Mouse (Mus musculus): Measurements from ENCODE around the gene Arl14. TPM values are rescaled to one million over a fixed set of nuclear protein-coding genes. Genes with fewer than 3 reads are reported as not detected.

Gene Arl14
- polyA plus RNA-seq (2012; ENCODE audit: insufficient read depth, low replicate concordance) = not detected in 2 replicates

DNA sequence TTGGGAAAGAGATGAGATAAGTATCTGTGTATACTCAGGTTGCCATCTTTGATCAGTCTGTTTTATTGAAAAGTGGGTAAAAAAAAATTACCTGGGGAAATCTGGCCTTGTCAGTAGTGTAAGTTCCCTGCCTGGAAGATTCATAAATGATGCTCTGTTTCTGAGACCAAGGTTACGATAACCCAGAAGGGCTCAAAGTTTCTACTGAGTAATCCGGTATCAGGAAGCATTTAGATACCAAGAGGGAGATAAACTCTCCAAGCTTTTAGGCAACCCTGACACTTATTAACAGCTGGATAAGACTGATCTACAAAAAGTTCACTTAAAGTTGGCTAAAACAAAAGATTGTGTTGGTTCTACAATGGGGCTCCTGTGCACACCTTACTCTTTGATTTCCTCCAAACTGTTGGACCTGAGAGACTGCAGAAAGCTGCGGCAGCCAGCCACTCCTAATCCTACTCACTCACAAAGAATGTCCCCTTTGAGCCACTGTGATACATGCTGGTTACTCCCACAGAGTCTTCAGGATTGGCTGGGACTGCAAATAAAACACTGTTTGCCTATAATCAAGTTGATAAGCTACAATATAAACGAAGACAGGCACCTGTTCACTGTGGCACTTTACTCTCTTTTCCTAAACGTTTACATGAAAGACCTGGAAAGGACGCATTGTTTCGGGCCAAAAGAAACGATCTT, at the start of gene Arl14:
TSS of gene Arl14 (plus strand) at position 614 of the 696 bp plus-strand sequence.
- Histone ChIP-seq H3K4me1 (peaks cover 16% of the 10 kb centered on the region), H3K9me3 (peaks cover 3% of the 10 kb centered on the region; the same call in 1 of the 2 replicates), H3K36me3 (replicated peaks; ENCODE audit: low read length) (no peaks in the 10 kb centered on the region), H3K4me3 (replicated peaks) (no peak within 1 kb of the TSS), H3K27me3 (replicated peaks) (no peaks in the 10 kb centered on the region)
- no peak for TF ChIP-seq GATA1 (IDR thresholded peaks at IDR 0.05; ENCODE audit: borderline replicate concordance, low read length)
- no peak for TF ChIP-seq FLI1 (IDR thresholded peaks at IDR 0.05; ENCODE audit: low read length)

DNA sequence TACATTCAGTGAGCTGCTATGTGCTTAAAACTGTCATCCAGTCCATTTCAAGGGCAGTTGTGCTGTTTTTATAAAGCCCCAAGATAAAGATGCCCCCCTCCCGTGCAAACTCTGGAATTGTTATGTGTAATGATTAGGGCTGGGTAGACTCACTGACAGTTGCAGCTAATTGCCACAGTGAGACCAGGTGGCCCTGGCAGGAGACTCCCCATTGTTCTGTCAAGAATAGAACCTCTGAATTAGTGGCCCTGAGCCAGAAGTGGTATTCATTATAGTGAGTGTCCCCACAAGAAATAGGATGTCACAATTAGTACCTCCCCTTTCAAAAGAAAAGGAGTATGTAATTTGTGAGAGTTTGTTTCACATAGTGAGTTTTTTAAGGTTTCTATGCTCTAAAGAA, 47.0 kb upstream of the Arl14 start:
- Histone ChIP-seq H3K36me3 (replicated peaks; ENCODE audit: low read length) (no peaks in the 10 kb centered on the region), H3K4me1 (peaks cover 27% of the 10 kb centered on the region), H3K27me3 (replicated peaks) (peaks cover 5% of the 10 kb centered on the region), H3K4me3 (replicated peaks) (no peak overlapping the region), H3K9me3 (no peaks in the 10 kb centered on the region)
- TF ChIP-seq GATA1 (IDR thresholded peaks at IDR 0.05; ENCODE audit: borderline replicate concordance, low read length) (no peak), FLI1 (IDR thresholded peaks at IDR 0.05; ENCODE audit: low read length) (no peak)

DNA sequence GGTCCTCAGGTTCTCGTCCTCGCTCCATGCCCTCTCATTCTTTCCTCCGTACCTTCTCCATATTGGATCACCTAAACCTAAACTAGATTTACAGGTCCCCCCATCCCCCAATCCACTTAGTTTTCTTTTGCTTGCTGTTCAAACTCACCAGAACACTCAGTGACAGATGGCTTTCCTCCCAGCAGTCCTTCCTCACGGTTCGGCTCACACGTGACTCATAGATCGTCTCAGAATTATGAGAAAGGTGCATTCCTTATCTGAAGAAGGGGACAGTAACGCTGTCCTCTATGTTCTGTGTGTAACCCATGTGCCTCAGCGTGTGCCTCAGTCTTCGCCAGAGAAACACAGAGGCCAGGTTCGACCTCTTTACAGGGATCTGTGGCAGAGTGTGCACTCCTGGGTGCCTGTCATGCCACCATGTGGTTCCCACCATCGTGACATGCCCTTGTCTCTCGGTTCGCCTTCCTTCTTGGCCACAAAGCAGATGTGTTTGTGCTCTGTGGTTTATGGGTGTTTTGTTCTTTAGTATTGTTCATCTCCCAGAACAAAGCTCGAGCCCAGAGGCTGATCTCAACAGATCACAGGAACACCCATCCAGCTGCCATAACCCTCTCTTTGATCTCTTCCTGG, 44.9 kb upstream of the Arl14 start:
- no peak for TF ChIP-seq FLI1 (IDR thresholded peaks at IDR 0.05; ENCODE audit: low read length)
- TF ChIP-seq GATA1 (IDR thresholded peaks at IDR 0.05; ENCODE audit: borderline replicate concordance, low read length) = no peak
- Histone ChIP-seq H3K9me3 (no peaks in the 10 kb centered on the region), H3K36me3 (replicated peaks; ENCODE audit: low read length) (no peaks in the 10 kb centered on the region), H3K4me1 (peaks cover 16% of the 10 kb centered on the region), H3K27me3 (replicated peaks) (peaks cover 8% of the 10 kb centered on the region), H3K4me3 (replicated peaks) (no peak overlapping the region)

DNA sequence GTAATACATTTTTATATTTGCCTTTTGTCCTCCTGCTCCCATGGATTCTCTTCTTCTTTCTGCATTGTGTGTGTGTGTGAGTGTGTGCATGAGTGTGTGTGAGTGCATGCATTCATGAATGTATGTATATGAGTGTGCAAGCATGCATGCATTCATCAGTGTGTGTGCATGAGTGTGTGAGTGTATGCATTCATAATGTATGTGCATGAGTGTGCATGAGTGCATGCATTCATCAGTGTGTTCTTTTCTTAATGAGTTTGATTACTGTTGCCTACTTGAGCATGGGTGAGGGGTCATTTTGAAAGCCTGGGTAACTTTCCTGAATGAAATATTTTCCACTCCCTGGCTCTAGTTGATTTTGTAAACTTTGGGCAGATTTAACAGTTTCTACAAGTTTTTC, 44.3 kb upstream of the Arl14 start:
- no peak for TF ChIP-seq GATA1 (IDR thresholded peaks at IDR 0.05; ENCODE audit: borderline replicate concordance, low read length)
- TF ChIP-seq FLI1 (IDR thresholded peaks at IDR 0.05; ENCODE audit: low read length) = no peak
- H3K4me3 ChIP-seq (replicated peaks) = peak overlapping the region; percentile 8
- H3K36me3 ChIP-seq (replicated peaks; ENCODE audit: low read length) = no peaks in the 10 kb centered on the region

DNA sequence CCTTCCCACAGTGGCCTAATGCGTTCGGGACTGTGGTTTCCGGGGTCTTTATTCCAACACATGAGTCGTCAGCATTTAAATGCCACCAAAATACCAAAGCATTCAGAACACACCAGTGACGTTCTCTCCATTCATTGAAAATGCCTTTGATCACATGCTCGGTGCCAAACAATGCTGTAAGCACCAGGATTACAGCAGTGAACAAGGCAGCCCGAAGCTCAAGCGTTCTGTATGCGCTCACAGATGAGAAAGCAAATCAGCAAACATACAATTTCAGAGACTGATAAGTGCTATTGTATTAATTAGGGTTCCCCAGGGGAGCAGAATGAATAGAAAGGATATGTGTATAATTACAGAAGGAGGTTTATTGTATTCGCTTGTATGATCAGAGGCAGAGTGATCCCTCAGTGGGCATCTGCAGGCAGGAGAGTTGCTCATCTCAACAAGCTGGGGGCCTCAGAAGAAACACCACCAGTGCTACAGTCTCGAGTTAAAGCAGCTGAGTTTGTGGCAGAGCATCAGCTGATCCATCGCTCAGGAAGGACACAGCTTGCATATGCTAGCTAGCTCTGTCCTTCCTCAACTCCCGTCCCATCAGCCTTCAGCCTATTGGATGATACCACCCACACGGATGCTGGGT, 43.7 kb upstream of the Arl14 start:
- Histone ChIP-seq H3K27me3 (replicated peaks) (peaks cover 8% of the 10 kb centered on the region), H3K4me1 (peaks cover 16% of the 10 kb centered on the region), H3K9me3 (no peaks in the 10 kb centered on the region), H3K4me3 (replicated peaks) (peak overlapping the region; percentile 1), H3K36me3 (replicated peaks; ENCODE audit: low read length) (no peaks in the 10 kb centered on the region)
- no peak for TF ChIP-seq GATA1 (IDR thresholded peaks at IDR 0.05; ENCODE audit: borderline replicate concordance, low read length)
- no peak for TF ChIP-seq FLI1 (IDR thresholded peaks at IDR 0.05; ENCODE audit: low read length)

More for the DNA sequence above, 44.3 kb upstream of the Arl14 start:
- peaks cover 16% of the 10 kb centered on the region for H3K4me1 ChIP-seq
- no peaks in the 10 kb centered on the region for H3K9me3 ChIP-seq
- peaks cover 8% of the 10 kb centered on the region for H3K27me3 ChIP-seq (replicated peaks)

DNA sequence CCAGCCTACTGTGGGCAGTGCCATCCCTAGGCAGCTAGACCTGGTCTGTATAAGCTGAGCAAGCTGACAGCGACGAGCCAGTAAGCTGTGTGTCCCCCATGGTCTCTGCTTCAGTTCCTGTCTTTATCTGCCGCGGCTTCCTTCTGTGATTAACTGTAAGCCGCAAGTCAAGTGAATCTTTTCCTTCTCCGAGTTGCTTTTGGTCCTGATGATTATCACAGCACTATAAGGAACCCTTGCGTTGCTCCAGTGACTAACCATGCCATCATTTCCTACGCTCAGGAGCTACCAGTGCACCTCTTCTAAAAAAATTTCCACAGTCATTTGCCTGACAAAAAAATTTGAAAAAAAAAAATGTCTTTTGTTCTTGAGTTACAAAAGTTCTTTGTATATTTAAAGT, 40.7 kb upstream of the Arl14 start:
- no peak for TF ChIP-seq GATA1 (IDR thresholded peaks at IDR 0.05; ENCODE audit: borderline replicate concordance, low read length)
- no peak for TF ChIP-seq FLI1 (IDR thresholded peaks at IDR 0.05; ENCODE audit: low read length)
- Histone ChIP-seq H3K4me1 (peaks cover 16% of the 10 kb centered on the region), H3K9me3 (no peaks in the 10 kb centered on the region), H3K36me3 (replicated peaks; ENCODE audit: low read length) (no peaks in the 10 kb centered on the region), H3K4me3 (replicated peaks) (no peak overlapping the region), H3K27me3 (replicated peaks) (peaks cover 16% of the 10 kb centered on the region)

DNA sequence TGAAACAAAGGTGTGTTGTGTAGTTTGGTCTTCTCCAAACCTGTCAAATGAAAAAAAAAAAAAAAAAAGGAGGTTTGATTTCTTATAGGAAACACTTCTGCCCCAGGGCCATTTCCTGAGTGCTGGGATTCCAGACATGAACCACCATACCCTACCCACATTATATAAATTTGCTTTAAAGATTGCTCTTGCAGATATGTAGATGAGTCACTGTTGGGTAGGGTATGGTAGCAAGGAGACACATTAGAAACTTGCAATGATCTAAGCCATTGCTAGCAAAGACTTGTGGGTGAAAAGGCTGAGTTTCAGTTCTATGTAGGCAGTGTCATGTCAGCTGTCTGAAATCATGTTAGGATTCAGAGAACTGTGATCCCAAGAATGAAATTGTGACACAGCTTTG, 40.0 kb upstream of the Arl14 start:
- Histone ChIP-seq H3K27me3 (replicated peaks) (peaks cover 19% of the 10 kb centered on the region), H3K9me3 (no peaks in the 10 kb centered on the region), H3K4me3 (replicated peaks) (no peak overlapping the region), H3K4me1 (peaks cover 15% of the 10 kb centered on the region), H3K36me3 (replicated peaks; ENCODE audit: low read length) (no peaks in the 10 kb centered on the region)
- no peak for TF ChIP-seq FLI1 (IDR thresholded peaks at IDR 0.05; ENCODE audit: low read length)
- TF ChIP-seq GATA1 (IDR thresholded peaks at IDR 0.05; ENCODE audit: borderline replicate concordance, low read length) = no peak

DNA sequence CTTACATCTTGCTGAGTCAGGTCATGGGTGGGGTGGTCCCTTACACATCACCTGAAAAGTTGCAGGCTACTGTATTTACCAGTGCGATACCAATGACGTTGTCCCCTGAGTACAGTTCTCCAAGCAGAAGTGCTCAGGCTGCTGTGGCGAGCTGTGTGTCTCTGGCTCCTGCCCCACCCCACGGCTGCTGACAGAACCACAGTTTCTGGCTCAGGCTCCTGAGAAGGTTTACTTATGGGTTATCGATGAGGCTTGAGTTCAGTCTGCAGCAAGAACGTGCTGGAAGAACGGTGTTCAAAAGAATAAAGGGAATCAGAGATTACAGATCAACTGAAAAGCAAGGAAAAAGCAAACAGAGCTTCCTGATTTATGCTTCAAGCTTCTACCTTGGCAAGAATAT, 37.0 kb upstream of the Arl14 start:
- Histone ChIP-seq H3K4me3 (replicated peaks) (no peak overlapping the region), H3K36me3 (replicated peaks; ENCODE audit: low read length) (no peaks in the 10 kb centered on the region)
- TF ChIP-seq FLI1 (IDR thresholded peaks at IDR 0.05; ENCODE audit: low read length) (no peak), GATA1 (IDR thresholded peaks at IDR 0.05; ENCODE audit: borderline replicate concordance, low read length) (no peak)

DNA sequence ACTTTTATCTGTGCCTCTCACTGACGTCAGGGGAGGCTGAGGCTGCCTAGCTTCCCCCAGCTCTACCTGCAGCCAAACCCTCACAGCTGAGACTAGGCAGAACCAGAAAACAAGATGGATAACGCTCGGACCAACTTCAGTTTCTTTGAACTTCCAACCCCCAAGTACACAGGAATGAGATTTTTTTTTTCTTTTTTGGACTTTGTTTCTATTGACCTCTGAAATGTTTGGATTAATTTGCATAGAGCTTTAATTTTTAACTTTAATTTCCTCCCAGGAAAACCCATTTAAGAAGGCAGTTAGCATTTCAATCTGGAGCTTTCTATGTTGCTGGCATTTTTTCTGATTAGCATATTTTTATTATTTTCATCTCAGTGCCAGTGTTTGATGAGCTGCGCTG, 36.2 kb upstream of the Arl14 start:
- peaks cover 27% of the 10 kb centered on the region for H3K27me3 ChIP-seq (replicated peaks)
- TF ChIP-seq FLI1 (IDR thresholded peaks at IDR 0.05; ENCODE audit: low read length) (no peak), GATA1 (IDR thresholded peaks at IDR 0.05; ENCODE audit: borderline replicate concordance, low read length) (no peak)
- no peaks in the 10 kb centered on the region for H3K9me3 ChIP-seq
- H3K36me3 ChIP-seq (replicated peaks; ENCODE audit: low read length) = no peaks in the 10 kb centered on the region
- peaks cover 4% of the 10 kb centered on the region for H3K4me1 ChIP-seq
- H3K4me3 ChIP-seq (replicated peaks) = no peak overlapping the region

More for the DNA sequence above, 37.0 kb upstream of the Arl14 start:
- peaks cover 26% of the 10 kb centered on the region for H3K27me3 ChIP-seq (replicated peaks)
- no peaks in the 10 kb centered on the region for H3K9me3 ChIP-seq
- peaks cover 4% of the 10 kb centered on the region for H3K4me1 ChIP-seq

DNA sequence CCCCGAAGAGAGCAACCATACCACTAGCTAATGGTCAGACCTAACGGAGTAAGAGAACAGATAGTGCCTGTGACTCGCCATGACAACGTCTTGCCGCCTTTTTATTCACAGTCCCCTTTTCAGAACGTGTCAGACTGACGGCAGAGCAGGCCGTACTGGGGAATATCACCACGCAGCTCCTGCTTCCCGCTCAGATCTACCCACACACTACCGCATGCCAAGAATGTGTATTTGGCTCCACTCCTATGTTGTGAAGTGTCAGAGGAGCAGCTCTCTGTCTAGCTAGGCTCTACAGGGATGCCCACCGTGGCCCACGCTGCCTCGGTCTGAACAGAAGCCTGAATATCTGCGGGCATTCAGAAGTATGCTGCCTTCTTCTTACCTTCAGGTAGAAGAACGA, 35.6 kb upstream of the Arl14 start:
- no peaks in the 10 kb centered on the region; the same call in 1 of the 2 replicates for H3K4me1 ChIP-seq
- TF ChIP-seq GATA1 (IDR thresholded peaks at IDR 0.05; ENCODE audit: borderline replicate concordance, low read length) = no peak
- no peak for TF ChIP-seq FLI1 (IDR thresholded peaks at IDR 0.05; ENCODE audit: low read length)

More for the DNA sequence above, 35.6 kb upstream of the Arl14 start:
- H3K4me3 ChIP-seq (replicated peaks) = no peak overlapping the region
- H3K27me3 ChIP-seq (replicated peaks) = peaks cover 27% of the 10 kb centered on the region
- H3K9me3 ChIP-seq = no peaks in the 10 kb centered on the region
- H3K36me3 ChIP-seq (replicated peaks; ENCODE audit: low read length) = no peaks in the 10 kb centered on the region

Measured in megakaryocyte, embryonic 14.5 days (primary cell).